Mouse (Mus musculus) spleen, embryonic (tissue): ENCODE measurements around the gene Gucy1b2.

Experiments
- CTCF ChIA-PET: fragments of 350-600 bp; sonication (Branson Sonifier 250); formaldehyde crosslinking; loops from one replicate; lab custom pipeline; 2022; lab: Charles Lee

The Gucy1b2 gene

DNA sequence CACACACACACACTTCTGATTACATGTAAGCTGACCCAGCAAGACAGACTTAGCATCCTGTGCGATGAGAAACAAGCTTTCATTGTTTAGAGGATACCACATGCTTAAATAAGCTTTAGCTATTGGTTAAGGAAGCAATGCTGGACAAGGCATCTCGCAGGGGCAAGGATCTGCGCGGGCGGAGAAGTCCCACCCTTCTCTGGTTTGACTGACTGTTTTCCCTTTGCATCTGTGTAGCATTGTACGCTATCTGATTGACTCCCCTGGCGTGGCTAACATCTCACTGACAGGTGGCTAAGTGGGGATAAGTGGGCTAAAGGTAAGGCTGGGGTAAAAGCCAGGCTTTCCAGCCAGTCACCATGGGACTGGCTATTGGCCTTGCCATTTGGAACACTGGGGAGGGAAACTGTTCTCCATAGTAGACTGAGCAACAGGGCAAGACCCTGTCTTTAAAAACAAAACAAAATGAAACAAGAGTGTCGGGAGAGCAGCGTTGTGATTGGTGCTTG is at the start of gene Gucy1b2:
Gene Gucy1b2, minus strand, starts transcription at position 51 of the 509 bp plus-strand sequence.
- CTCF ChIA-PET: no interaction called here

DNA sequence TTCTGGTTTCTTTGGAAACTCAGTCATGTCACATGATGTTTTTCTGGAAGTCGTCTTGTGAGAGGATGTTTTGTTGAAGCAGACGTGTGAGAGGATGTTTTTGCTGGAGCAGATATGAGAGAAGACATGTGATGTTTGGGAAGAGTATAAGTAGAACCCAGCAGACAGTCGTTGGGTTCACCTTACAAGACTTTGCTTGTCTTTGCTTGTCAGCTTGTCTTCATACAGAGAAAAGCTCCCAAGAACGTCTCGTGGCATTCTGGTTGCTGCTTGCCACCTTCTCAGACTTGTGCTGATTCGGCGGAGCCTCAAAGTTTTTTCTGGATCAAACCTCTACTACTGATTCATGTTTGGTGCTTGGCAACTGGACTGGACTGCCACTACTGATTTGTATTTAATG is 41.3 kb upstream of the Gucy1b2 start:
- CTCF ChIA-PET: no interaction called here

DNA sequence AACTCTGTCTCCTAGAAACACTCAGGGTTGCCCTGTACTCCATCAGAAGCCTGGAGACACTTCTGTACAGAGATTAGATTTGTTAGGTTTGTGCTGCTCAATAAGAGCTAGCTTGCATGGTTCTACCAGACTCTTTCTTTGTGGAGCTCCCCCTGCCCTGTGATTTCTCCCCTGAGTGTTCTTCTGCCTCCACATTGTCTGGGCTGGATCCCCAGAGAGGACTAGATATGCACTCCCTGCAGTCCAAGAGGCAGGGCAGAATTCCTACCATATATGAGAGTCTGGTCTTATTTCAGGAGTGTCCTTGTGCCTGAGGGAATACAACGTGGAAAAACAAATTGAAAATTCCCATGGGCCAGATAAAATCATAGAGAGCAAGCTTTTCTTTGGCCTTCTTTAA is 40.4 kb upstream of the Gucy1b2 start:
- CTCF ChIA-PET: no interaction called here

DNA sequence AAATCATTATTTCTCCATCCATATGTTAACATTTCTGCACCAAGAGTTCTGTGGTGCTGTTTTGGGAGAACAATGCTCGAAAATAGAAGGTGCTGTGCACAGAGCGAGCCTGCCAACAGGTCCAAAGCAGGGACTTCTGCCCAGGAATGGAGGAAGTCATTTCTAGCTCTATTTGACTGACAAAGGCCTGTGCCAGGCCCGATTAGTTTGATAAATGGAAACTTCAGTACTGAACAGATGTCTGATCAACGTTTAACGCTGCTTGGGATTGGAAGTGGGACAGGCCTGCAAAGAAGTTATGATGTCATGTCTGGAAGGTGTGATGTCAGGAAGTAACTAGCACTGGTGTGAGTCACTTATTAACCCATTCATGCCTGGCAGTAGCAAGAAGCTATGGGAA is 37.4 kb upstream of the Gucy1b2 start:
- CTCF ChIA-PET: no interaction called here

DNA sequence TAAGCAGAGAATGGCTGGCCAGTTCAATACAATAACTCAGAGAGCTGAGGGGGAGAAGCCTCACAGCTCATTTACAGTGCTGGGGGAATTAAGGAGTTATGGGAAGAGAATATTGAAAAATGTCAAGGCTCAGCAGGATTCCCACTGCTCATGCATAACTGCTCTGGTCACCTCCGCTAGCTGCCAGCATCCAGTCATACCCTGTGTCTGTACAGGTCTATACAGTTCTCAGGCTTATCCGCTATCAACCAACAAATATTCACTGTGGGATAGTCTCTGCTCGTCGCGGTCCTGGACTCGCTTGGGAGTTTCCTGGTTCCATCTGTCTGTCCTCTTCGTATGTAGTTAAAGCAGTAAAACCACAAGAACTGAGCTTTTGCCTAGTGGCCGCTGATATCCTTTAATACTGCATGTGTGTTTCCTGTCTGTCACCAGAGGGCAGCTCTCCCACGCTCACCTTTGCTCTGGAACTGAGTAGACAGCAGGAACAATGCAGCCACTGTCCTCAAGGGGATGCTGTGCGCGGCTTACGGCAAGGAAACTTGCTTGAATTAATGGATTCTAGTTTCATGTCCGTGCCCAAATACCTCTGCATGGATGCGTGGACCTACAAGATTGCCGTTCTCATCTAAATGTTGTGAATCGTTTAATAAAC is 36.2 kb upstream of the Gucy1b2 start:
- CTCF ChIA-PET: no interaction called here

DNA sequence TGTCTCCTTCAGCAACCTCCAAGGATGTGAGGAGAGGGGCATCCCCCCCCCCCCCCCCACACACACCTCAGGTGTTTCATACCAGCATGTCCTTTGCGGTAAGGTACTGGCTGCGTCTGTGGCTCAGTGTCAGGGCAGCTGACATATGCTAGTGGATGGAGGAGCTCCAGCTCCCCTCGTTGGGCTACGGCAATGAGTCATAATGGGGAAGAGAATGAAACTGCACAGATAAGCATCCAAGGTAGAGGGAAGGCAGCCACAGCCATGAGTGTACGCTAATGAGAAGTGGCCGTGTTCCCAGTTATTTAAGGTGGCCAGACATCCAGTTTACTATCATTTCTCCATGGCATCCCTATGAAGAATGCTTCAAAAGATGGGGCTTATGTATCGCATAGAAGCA is 32.2 kb upstream of the Gucy1b2 start:
- CTCF ChIA-PET: no interaction called here

DNA sequence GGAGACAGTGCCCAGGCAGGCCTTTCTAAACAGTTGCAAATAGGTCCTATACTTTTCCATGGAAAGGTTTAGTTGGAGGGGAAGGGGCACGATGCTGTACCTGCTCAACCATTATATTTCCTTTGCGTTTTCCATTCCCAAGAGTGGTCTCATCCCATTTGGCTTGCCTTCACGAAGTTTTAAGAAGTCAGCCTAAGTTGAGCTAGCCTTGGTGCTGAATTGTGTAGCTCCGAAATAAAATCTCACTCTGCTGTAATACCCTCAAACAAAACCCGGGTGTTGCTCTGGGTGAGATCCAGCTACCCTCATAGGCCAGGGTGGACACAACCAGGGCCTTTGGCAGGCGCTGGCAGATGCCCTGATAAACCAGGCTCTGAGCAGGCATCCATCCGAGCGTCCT is 25.3 kb upstream of the Gucy1b2 start:
- CTCF ChIA-PET: no interaction called here

DNA sequence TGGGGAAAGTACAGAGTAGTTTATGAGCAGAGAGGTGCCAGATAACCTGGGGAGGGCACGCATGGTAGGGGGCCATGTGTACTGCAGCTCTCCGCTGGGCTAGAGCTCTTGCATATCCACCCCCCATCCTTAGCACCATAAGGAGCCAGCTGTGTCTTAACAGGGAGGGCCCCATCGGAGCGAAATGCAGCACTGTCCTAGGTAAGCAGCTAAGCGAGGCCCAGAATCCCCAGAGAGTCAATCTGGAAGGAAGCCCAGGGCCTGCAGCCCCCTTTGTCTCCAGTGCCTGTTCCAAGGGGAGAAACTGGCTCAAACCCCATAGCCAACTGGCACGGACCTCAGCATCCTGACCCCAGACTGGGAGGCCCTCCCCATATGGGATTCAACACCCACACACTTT is 23.3 kb upstream of the Gucy1b2 start:
- CTCF ChIA-PET: no interaction called here

DNA sequence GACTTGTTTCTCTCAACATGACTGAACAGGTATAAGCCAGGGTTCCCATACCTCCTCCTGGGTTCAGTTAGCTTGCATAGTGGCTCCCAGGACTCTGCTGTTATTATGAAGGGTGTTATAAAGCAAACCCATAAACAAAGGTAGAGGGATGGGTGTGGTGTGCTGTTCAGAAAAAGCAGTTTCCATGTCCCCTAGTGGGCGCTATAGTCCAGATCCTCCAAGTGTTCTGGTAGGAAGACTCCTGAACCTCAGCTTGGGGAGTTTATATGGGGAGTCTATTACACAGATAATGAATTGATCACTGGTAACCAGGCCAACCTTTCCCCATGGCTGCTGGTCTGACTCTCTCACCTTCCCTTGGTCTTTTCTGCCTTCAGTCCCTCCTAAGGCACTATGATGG is 18.4 kb upstream of the Gucy1b2 start:
- CTCF ChIA-PET: no interaction called here

DNA sequence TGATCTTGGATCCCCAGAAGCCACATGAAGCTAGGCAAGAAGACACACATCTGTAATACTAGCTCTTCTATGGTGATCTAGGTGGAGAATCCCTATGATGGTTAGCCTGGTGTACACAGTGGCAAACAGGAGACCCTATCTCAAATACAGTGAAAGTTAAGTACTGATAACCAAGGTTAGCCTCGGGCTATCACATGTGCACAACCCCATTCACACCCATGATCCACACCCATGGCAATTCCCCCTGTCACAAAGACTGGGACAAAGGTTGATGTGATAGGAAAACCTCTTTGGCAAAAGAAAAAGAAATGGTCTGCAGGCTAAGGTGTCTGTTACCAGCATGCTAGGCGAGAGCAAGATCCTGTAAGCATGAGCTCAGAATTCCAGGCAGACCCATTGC is 16.0 kb upstream of the Gucy1b2 start:
- CTCF ChIA-PET: interaction anchor here (1.5 kb wide), 1 partner anchor 14 kb away, joined by 3 read pairs; no protein-coding TSS in a partner anchor

DNA sequence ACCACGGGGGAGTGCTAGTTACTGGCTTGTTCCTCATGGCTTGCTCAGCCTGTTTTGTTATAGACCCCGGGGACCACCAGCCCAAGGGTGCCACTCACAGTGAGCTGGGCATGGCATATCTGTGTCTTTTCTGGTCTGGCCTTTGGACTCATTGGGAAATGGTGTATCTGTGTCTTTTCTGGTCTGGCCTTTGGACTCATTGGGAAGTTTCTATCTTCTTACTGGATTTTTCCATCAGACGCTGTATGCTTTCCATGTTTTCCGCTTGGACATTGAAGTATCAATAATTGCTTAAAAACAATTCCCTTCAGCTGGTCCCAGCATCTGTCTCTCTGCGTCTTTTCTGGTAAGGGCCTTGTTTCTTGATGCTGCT is 12.7 kb upstream of the Gucy1b2 start:
- CTCF ChIA-PET: no interaction called here

DNA sequence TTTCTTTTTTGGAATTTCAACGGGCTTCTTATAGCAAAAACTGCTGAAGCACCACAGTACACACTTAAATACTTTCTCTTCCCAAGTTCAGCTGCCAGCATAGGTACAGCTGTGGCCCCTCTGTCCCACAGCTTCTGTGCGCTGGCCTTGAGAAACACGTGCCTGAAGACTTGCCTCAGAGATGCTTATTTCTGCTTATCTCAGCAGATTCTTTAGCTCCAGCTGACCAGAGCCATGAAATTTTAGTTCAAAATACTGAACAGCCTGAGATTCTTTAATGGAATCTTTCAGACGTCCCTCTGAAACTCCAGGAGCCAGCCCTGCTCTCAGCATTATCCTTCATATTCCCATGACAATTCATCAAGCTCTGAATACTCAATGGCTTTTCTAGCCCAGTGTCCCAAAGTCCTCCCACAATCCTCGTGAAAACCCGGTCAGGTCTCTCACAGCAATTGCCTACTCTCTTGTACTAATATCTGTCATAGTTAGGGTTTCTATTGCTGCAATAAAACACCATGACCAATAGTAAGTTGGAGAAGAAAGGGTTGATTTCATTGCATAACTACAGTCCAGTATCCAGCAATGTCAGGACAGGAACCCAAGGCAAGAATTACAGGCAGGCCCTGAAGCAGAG is 12.1 kb upstream of the Gucy1b2 start:
- CTCF ChIA-PET: no interaction called here

DNA sequence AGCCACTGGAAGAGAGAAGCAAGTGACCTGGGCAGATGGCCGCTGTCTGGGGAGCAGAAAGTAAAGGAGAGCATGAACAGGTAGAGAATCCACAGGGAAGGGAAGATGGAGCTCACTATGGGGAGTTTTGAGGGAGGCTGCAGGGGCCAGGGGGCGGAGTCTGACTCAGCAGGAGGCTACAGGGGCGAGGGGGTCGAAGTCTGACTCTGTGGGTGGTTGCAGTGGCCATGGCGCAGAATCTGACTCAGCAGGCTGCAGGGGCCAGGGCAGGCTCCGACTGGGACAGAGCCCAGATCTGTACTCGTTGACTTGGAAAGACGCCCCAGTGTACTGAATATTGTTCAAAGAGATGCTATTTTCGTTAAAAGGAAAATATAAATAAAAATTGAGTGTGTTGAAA is 8.9 kb upstream of the Gucy1b2 start:
- CTCF ChIA-PET: interaction anchor here (0.6 kb wide), 1 partner anchor 400 kb away, joined by 9 read pairs; no protein-coding TSS in a partner anchor

DNA sequence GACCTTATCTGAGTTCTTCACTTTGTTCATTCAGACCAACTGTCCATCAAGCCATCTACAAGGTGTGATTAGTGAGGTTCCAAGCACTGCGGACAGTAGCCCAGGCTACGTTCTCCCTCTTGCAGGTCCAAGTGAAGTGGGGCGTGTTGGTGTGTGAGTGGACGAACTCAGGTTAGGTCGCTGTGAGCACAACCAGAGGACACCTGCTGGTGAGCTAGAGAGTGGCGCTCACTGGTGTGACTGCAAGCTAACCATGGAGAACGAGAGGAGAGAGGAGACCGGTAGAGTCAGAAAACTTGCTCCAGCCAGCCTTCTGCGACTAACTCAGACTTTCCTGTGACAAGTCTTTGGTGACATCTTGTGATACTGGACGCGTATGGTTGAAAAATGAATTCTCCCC is 3.5 kb upstream of the Gucy1b2 start:
- CTCF ChIA-PET: no interaction called here

DNA sequence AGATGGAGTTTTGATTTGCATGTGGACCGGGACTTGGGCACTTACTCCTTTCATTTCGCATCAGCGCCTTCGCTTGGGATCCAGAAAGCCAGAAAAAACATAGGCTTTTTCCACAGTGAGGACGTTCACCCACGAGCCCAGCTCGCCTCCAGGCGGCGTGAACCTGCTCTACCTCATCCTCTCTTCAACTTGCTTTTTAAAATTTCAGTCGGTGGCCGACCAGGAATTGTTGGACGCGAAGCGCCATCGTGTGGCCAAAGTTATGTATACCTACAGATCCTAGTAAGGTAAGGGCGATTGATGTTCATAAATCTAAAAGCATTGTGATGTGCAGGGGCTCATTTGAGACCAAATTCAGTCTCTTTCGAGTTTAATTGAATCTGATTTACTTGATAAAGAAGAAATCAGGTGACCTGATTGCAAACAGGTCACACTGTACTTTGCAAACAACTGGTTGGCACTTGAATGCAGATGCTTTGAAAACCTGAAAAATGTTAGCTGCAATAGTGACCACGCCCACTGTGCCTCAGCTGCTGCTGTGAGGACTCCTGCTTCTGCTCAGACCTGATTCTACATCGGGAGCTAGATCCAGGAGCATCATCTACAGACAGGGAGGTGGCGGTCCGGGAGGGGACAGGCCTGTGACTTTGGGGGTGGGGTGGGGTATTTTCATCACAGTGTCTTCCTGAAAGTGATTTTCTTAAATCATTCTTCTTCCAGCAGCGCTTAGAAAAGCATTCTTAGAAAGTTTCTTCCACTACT is 1.5 kb upstream of the Gucy1b2 start:
- CTCF ChIA-PET: interaction anchor here (0.6 to 0.7 kb wide), 3 partner anchors 17 to 256 kb away, joined by 3 to 5 read pairs (median 4); no protein-coding TSS in a partner anchor

DNA sequence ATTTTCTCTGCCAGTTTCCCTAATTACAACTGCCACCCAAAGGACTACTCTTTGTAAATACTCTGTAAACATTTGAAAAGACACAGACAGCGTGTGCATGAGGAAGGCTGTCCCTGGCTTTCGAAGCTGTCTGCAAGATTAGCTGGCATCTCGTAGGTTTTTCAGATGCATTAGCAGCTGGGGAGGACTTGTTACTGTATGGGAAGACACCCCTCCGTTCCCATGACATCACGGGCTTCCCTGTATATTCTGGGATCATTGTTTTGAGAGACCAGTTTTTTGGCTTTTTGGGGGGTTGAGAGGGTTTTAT is 564 bp downstream of the Gucy1b2 start:
- CTCF ChIA-PET: no interaction called here

DNA sequence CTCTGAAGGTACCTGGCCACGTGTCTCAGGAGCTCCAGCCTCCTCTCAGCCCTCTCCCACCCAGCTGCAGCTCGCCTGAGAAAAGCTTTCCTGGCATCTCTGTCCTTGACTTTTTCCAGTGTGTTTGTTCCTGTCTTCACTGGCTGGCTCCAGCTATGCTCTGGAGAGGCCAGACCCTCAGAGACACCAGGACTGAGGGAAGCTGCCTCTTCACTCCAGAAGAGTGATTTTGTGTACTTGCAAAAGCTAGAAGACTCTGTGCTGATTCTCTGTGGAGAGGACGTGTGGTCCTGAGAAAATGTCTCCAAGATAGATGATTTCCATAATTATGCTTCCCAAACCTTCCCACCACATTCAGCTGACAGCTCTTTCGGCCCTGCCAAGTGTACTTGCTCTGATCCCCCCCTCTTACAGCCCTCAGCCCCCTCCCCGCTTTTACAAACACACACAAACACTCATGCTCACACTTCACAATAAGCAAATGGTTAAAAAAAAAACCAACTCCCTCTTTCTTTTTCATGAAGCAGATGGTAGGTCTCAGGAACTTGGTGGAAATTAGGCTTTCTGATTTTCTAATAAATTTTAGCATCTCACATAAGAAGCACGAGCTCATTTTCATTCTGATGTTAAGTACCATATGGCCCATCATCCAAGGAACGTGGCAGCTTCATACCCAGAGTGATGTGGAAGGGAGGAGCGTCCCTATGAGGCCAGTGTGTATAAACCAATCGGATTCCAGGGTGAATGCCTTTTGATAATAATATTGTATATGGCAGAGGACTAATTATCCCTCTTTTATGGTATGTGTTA is 1.1 kb downstream of the Gucy1b2 start:
- CTCF ChIA-PET: no interaction called here

DNA sequence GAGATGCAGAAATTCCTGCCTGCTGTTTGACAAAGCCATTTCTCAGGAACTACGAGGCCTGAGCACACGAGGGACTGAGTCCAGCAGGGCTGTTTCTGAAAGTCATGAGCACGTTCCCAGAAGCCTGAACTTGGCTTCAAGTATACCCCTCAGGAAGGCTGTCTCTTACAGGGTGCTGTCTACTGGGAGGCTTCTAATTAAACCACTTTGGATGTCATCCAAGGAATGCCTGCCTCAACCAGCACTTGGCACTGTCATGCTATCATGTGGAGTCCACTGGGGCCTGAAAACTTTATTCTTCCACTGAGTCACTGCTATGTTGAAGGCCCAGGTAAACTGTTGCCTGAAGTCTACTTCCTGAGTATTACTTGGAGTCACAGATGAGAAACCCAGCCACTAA is 2.0 kb downstream of the Gucy1b2 start:
- CTCF ChIA-PET: interaction anchor here (0.6 to 0.7 kb wide), 2 partner anchors 322 to 999 kb away, joined by 13 to 15 read pairs; no protein-coding TSS in a partner anchor

DNA sequence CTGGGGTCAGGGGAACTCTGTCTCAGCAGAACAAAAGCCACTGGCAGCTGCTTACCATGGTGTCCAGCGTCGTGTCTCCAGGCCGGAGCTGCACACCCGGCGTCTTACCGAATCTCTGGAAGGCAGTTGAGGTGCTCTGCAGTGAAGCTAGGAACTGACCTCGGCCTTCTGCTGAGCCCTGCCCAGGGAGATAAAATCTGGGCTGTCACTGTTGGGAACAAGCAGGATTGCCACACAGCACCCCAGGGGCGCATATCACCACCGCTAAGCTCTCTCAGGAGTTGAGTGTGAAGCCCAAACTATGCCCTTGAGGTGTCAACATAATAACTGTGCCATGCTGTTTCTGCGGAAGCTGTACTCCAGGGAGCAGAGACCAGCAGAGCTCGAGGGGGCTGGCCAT is 2.8 kb downstream of the Gucy1b2 start:
- CTCF ChIA-PET: interaction anchor here (0.6 kb wide), 1 partner anchor 12 kb away, joined by 4 read pairs; no protein-coding TSS in a partner anchor

DNA sequence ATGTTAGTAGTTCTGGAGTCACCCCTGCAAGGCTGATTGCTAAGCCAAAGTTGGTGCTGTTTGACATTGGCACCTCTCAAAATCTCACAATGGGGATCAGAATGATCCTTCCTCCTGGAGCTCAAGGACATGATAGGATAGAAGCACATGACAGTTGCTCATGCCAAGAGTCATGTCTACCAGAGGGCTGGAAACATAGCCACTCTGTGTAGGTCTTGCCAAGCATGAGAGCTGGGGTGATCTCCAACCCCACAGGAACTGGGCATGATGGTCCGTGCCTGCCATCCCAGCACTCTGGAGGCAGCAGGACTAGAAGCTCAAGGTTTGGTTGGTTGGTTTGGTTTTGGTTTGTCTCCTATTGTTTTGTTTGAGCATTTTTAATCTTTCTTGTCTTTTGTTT is 5.4 kb downstream of the Gucy1b2 start:
- CTCF ChIA-PET: no interaction called here

DNA sequence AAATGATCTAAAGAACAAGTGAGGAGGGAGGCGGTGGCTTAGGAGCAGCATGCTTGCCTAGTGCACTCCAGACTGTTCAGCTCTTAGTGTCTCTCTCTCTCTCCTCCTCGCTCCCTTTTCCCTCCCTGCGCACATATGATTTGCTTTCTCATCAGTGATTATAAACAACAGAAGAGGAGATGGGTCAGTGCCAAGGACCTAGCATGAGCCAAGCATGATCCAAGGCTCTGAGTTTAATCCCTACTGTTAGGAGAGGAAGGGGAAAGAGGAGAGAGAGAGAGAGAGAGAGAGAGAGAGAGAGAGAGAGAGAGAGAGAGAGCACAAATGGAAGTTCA is 8.9 kb downstream of the Gucy1b2 start:
- CTCF ChIA-PET: no interaction called here
